Mouse (Mus musculus) spleen, postnatal 14 days (tissue): ENCODE measurements around the gene Gm15097.
A peak's percentile ranks its signal among the peaks of the same experiment; 100 is the strongest.
"Not testable (repeated sequence)": the region's sequence is repeated elsewhere in the genome, so short reads cannot be mapped to it uniquely, and the experiment has no call there.

ENCODE experiments used
- DNase-seq, 2 experiments: peaks; one replicate each; pipeline ENCODE4 v3.0.0; 2021 to 2022; ENCODE audit warnings: low spot score in 2 of 2

Gm15097 gene

GRCm38 (mm10) chrX:149784173-149784572 lies at the start of gene Gm15097:
Gene Gm15097, plus strand, starts transcription at chrX:149784473.
- not testable (repeated sequence) for DNase-seq

- DNase-seq: peak in 1 of 2 experiments; percentile 10
Observed at GRCm38 (mm10) chrX:149762853-149763252, 21.4 kb upstream of the Gm15097 start.

- DNase-seq: not testable (repeated sequence)
Observed at GRCm38 (mm10) chrX:149811178-149811577, 26.9 kb downstream of the Gm15097 start.
